Mouse (Mus musculus) 3134 (cell line): ENCODE results near the gene Csrp1.

Experiments
- DNase-seq: peaks from one replicate; pipeline ENCODE4 v3.0.0-alpha.2; 2011; ENCODE audit warnings: low spot score; ENCODE audit not compliant: insufficient read length; ENCODE audit errors: extremely low read depth

Csrp1 gene

GRCm38 (mm10) chr1:135730296-135730695 is 10.4 kb downstream of the Csrp1 start:
- DNase-seq, result no peak

- DNase-seq, result no peak
Measured at GRCm38 (mm10) chr1:135731393-135731792, 11.5 kb downstream of the Csrp1 start.

- DNase-seq, result peak; percentile 51
Measured at GRCm38 (mm10) chr1:135731897-135732684, 12.2 kb downstream of the Csrp1 start.

GRCm38 (mm10) chr1:135734225-135734937 is 14.5 kb downstream of the Csrp1 start:
- peak; percentile 20 for DNase-seq

GRCm38 (mm10) chr1:135735460-135735859 is 15.6 kb downstream of the Csrp1 start:
- no peak for DNase-seq

- DNase-seq, result no peak
Measured at GRCm38 (mm10) chr1:135744987-135745386, 25.1 kb downstream of the Csrp1 start.

GRCm38 (mm10) chr1:135746248-135746647 is 26.4 kb downstream of the Csrp1 start:
- no peak for DNase-seq

GRCm38 (mm10) chr1:135752737-135753348 is 33.0 kb downstream of the Csrp1 start:
- peak; percentile 91 for DNase-seq

- no peak for DNase-seq
Measured at GRCm38 (mm10) chr1:135755287-135755686, 35.4 kb downstream of the Csrp1 start.

GRCm38 (mm10) chr1:135755913-135756312 is 36.1 kb downstream of the Csrp1 start:
- DNase-seq, result peak; percentile 52

GRCm38 (mm10) chr1:135757287-135757686 is 37.4 kb downstream of the Csrp1 start:
- DNase-seq, result no peak

- DNase-seq, result no peak
Measured at GRCm38 (mm10) chr1:135759685-135760084, 39.8 kb downstream of the Csrp1 start.

- peak; percentile 47 for DNase-seq
Measured at GRCm38 (mm10) chr1:135760216-135760615, 40.4 kb downstream of the Csrp1 start.

GRCm38 (mm10) chr1:135761728-135762127 is 41.9 kb downstream of the Csrp1 start:
- no peak for DNase-seq

- no peak for DNase-seq
Measured at GRCm38 (mm10) chr1:135763503-135764205, 43.8 kb downstream of the Csrp1 start.

- no peak for DNase-seq
Measured at GRCm38 (mm10) chr1:135764206-135764528, 44.3 kb downstream of the Csrp1 start.

GRCm38 (mm10) chr1:135765645-135766591 is 46.1 kb downstream of the Csrp1 start, which contains the start of gene Phlda3:
TSS of gene Phlda3 (plus strand) at chr1:135766119.
- peak; percentile 89 for DNase-seq

GRCm38 (mm10) chr1:135766592-135767306 is 46.9 kb downstream of the Csrp1 start:
- no peak for DNase-seq

- no peak for DNase-seq
Measured at GRCm38 (mm10) chr1:135767324-135767890, 47.5 kb downstream of the Csrp1 start.
